Mouse (Mus musculus) heart, postnatal 0 days (tissue): Measurements from ENCODE around the gene Adssl1. TPM values are rescaled to one million over a fixed set of nuclear protein-coding genes. Genes with fewer than 3 reads are reported as not detected.
A peak's percentile ranks its signal among the peaks of the same experiment; 100 is the strongest.

Experiments
- ATAC-seq: fragments of 200-750 bp; cut with Nextera tagmentation; 2 replicates; pipeline ENCODE4 v1.8.0; 2017; ENCODE audit warnings: low read depth, moderate number of reproducible peaks, moderate library complexity; ENCODE audit not compliant: insufficient read depth
- DNase-seq: peaks from one replicate; pipeline ENCODE4 v3.0.0-alpha.2; 2016; ENCODE audit warnings: low spot score
- H3K27ac ChIP-seq: fragments of 300-500 bp; sonication (generic); 2 replicates; pipeline ENCODE4 v1.5.1; 2014; ENCODE audit warnings: low read depth, mild to moderate bottlenecking
- H3K27me3 ChIP-seq: fragments of 300-500 bp; sonication (generic); 2 replicates; pipeline ENCODE4 v1.6.1; 2014; ENCODE audit warnings: low read length, mixed read lengths; ENCODE audit not compliant: control insufficient read depth, insufficient read depth
- H3K36me3 ChIP-seq: fragments of 300-500 bp; sonication (generic); replicated peaks from 2 replicates; pipeline ENCODE4 v1.6.1; 2014; ENCODE audit warnings: low read length, mixed read lengths; ENCODE audit not compliant: control insufficient read depth, insufficient read depth
- H3K4me1 ChIP-seq: fragments of 300-500 bp; sonication (generic); 2 replicates; pipeline ENCODE4 v1.6.1; 2014; ENCODE audit warnings: antibody characterized with exemption; ENCODE audit not compliant: control insufficient read depth, insufficient read depth
- H3K4me2 ChIP-seq: fragments of 300-500 bp; sonication (generic); 2 replicates; pipeline ENCODE4 v1.6.1; 2014; ENCODE audit warnings: low read depth, mild to moderate bottlenecking, low read length, moderate library complexity
- H3K4me3 ChIP-seq: fragments of 300-500 bp; sonication (generic); 2 replicates; pipeline ENCODE4 v1.5.1; 2014; ENCODE audit warnings: low read depth, low read length
- H3K9ac ChIP-seq: fragments of 300-500 bp; sonication (generic); replicated peaks from 2 replicates; pipeline ENCODE4 v1.6.1; 2014; ENCODE audit warnings: low read depth, low read length, mixed read lengths
- H3K9me3 ChIP-seq: fragments of 300-500 bp; sonication (generic); replicated peaks from 2 replicates; pipeline ENCODE4 v1.6.1; 2016; ENCODE audit warnings: low read length; ENCODE audit not compliant: control insufficient read depth
- CTCF ChIP-seq: IDR thresholded peaks from 2 replicates; pipeline ENCODE4 v1.5.1; 2016; ENCODE audit warnings: antibody characterized with exemption, control low read depth, low read depth
- EP300 ChIP-seq: IDR thresholded peaks from 2 replicates; pipeline ENCODE4 v1.6.1; 2016; ENCODE audit warnings: antibody characterized with exemption, low read depth
- WGBS: fragments of 180-500 bp; shearing (Covaris S2); extraction: QIAGEN DNeasy Blood & Tissue Kit; methylation state at CpG from one replicate; pipeline ENCODE4 v1.1.7; 2014; 5-methylcytosine and 5-hydroxymethylcytosine counted together
- polyA plus RNA-seq: library from polyadenylated mRNA; unstranded; fragments of >200 nt; fragmentation: Nextera tagmentation; extraction: Ambion mirVana; gene quantifications from 2 replicates; pipeline ENCODE4 v1.2.1, GENCODE M21; 2015
- total RNA-seq: library from RNA; depleted of rRNA; stranded (reverse); fragments of >200 nt; gene quantifications from 2 replicates; pipeline ENCODE4 v1.2.3, GENCODE M21; 2014; ENCODE audit warnings: low replicate concordance

Gene Adssl1
- total and polyA plus RNA-seq, 2 experiments from 2014 or later, result 86.8 to 159 TPM

GRCm38 (mm10) chr12:112651778-112652439 lies 32.1 kb downstream of the Adssl1 start:
- H3K9me3 ChIP-seq, result no peaks in the 10 kb centered on the region
- peaks cover 53% of the 10 kb centered on the region for H3K36me3 ChIP-seq
- DNase-seq, result no peak
- no peak overlapping the region for H3K27ac ChIP-seq
- no peak for ATAC-seq
- H3K9ac ChIP-seq, result no peak overlapping the region
- no peak overlapping the region for H3K4me2 ChIP-seq
- no peak overlapping the region for H3K4me3 ChIP-seq
- 67% methylated on average over 5 of the region's 5 CpGs for WGBS
- H3K4me1 ChIP-seq, result peaks cover 3% of the 10 kb centered on the region; the same call in 1 of the 2 replicates
- H3K27me3 ChIP-seq, result no peaks in the 10 kb centered on the region
- no peak for TF ChIP-seq CTCF
- TF ChIP-seq EP300, result no peak

DNA sequence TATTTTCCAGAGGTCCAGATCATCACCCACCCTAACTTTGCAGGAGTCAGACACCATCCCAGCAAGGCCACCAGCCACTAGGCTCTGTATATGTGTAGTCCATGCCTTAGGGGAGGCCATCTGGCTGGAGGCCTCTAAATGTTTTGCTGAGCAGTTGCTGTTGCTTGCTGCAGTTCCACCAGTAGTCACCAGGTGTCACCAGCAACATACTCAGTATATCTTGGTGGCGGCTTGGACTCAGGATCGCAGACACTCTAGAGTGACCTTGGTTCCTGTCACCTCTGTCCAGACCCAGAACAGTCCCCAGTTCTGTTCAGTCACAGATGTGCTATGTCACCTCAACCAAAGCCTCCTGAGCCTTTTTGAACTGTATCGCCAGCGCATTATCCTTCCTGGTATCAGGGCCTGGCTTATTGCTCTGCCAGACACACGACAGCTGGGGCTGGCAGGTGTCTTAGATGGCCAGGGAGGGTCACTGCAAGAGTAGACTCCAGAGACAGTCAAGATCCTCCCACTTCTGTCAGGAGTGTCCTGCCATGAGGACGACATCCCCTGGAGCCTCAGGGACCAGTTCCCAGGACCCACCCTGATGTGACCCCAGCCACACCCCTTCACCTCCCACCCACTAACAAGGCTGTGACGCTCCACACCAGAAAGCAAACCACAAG lies 33.4 kb downstream of the Adssl1 start:
- WGBS, result 18% methylated on average over 7 of the region's 7 CpGs
- Histone ChIP-seq H3K9me3 (no peaks in the 10 kb centered on the region), H3K4me1 (peaks cover 3% of the 10 kb centered on the region; the same call in 1 of the 2 replicates), H3K4me3 (no peak overlapping the region), H3K27me3 (no peaks in the 10 kb centered on the region), H3K4me2 (no peak overlapping the region), H3K9ac (no peak overlapping the region), H3K27ac (peak overlapping the region; percentile 79), H3K36me3 (peaks cover 61% of the 10 kb centered on the region)
- peak; percentile 99 for TF ChIP-seq CTCF
- no peak for TF ChIP-seq EP300
- ATAC-seq (peak; percentile 88), DNase-seq (peak; percentile 89)

DNA sequence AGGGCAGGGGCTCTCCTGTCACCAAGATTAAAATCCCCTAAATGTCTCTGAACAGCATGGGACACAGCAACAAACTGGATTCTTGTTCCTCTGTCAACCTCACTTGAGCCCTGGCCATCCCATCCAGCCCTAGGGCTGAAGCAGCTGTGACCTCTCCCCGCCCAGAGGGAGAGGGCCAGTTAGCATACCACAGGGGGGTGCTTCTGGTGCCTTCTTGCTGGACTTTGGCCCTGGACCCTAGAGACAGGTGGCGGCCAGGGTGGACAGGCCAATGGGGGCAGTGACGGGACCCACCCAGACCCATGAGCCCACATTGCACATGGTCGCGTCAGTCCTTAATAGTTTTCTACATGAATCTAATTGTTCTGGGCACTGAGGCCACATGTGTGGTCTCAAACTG lies 34.2 kb downstream of the Adssl1 start:
- Histone ChIP-seq H3K27me3 (no peaks in the 10 kb centered on the region), H3K9ac (no peak overlapping the region), H3K27ac (peak overlapping the region; percentile 79), H3K4me2 (no peak overlapping the region), H3K9me3 (no peaks in the 10 kb centered on the region), H3K4me1 (peaks cover 3% of the 10 kb centered on the region; the same call in 1 of the 2 replicates), H3K36me3 (peaks cover 67% of the 10 kb centered on the region), H3K4me3 (no peak overlapping the region)
- no peak for TF ChIP-seq CTCF
- no peak for TF ChIP-seq EP300
- ATAC-seq (no peak), DNase-seq (no peak)
- WGBS, result 82% methylated on average over 5 of the region's 5 CpGs

- Histone ChIP-seq H3K4me1 (peaks cover 14% of the 10 kb centered on the region), H3K9ac (no peak overlapping the region), H3K36me3 (peaks cover 88% of the 10 kb centered on the region), H3K4me3 (no peak overlapping the region), H3K9me3 (no peaks in the 10 kb centered on the region), H3K4me2 (no peak overlapping the region), H3K27me3 (no peaks in the 10 kb centered on the region), H3K27ac (no peak overlapping the region)
- DNase-seq (no peak), ATAC-seq (no peak)
- 70% methylated on average over 7 of the region's 7 CpGs for WGBS
- TF ChIP-seq EP300 (no peak), CTCF (no peak)
Measured at GRCm38 (mm10) chr12:112658619-112659018, 38.8 kb downstream of the Adssl1 start.

DNA sequence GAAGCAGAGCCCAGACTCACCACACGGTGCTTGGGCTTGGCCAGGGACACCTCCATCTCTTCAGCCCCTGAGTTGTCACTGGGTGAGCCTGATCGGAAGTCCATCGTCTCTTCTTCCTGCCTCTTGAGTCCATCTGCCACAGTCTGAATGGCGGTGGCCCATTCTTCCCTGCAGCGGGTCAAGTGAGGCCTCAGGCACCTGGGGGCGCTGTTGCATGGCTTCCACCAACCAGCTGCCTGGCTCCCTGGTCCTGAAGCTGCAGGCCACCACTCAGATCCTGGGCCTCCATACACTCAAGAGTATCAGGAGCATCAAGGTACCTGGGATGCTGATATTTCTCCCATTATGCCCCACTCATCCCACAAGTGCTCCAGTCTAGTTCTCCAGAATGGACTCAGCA lies 39.3 kb downstream of the Adssl1 start:
- TF ChIP-seq CTCF, result peak; percentile 44
- TF ChIP-seq EP300, result no peak
- Histone ChIP-seq H3K36me3 (peaks cover 91% of the 10 kb centered on the region), H3K4me2 (no peak overlapping the region), H3K27ac (no peak overlapping the region), H3K27me3 (no peaks in the 10 kb centered on the region), H3K9ac (no peak overlapping the region), H3K4me1 (peaks cover 14% of the 10 kb centered on the region), H3K4me3 (no peak overlapping the region), H3K9me3 (no peaks in the 10 kb centered on the region)
- 73% methylated on average over 6 of the region's 6 CpGs for WGBS
- ATAC-seq (no peak), DNase-seq (no peak)
